Mouse (Mus musculus): ENCODE results near the gene Dnajc17.

GRCm38 (mm10) chr2:119145199-119145598 is 63.4 kb downstream of the Dnajc17 start:
- TF ChIP-seq ZNF384 (IDR thresholded peaks at IDR 0.05; ENCODE audit: low read depth, low read length) = no peak
- TF ChIP-seq CHD2 (IDR thresholded peaks at IDR 0.05; ENCODE audit: low read depth, low read length) = no peak

All from ES-E14 (cell line).